Mouse (Mus musculus): ENCODE measurements around the gene Ankrd28. TPM values are rescaled to one million over a fixed set of nuclear protein-coding genes. Genes with fewer than 3 reads are reported as not detected.

Gene Ankrd28
- polyA plus RNA-seq, 1 experiment: 34.0 TPM

DNA sequence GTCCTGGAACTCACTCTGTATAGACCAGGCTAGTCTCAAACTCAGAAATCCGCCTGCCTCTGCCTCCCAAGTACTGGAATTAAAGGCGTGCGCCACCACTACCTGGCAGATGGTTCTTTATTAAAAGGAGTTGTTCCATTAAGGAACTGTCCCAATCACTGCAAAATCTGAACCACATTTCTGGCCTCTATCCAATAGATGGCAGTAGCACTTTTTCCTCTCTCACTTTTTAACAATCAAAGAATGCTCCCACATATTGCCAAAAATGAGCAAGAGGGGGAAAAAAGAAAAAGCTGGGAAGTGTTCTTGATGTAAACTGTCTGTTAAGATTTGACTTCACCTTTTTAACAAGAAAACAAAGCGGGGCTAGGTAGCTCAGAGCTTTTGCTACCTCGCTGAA lies 20.5 kb downstream of the Ankrd28 start:
- DNase-seq: no peak
- WGBS: 90% methylated on average over 5 of the region's 5 CpGs
- TF ChIP-seq POLR2A (IDR thresholded peaks at IDR 0.05; ENCODE audit: borderline replicate concordance, insufficient read depth, low read length) (no peak), CTCF (IDR thresholded peaks at IDR 0.05; ENCODE audit: borderline replicate concordance, insufficient read depth, low read depth, low read length) (no peak)

DNA sequence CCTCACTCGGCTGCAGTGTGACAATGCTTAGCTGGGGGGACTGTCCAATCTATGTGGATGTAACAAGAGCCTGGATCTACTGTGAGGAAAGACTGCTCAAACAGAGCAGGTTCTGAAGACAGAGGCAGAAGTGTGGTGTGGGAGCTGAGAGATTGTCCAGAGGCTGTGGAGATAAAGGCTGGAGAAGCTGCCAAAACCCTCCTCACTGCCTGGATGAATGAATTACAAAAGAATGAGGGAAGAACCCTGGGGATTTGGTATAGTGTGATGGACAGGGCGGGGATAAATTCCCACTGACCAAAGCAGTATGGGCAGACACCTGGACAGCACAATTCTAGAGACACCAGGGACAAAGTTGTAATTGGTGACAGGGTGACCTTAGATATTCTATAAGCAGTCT lies 26.7 kb downstream of the Ankrd28 start:
- H3K27me3 ChIP-seq (ENCODE audit: control insufficient read depth, insufficient read depth, low read length): no peaks in the 10 kb centered on the region
- H3K4me1 ChIP-seq (ENCODE audit: control insufficient read depth, insufficient read depth, low read length): no peaks in the 10 kb centered on the region
- H3K27ac ChIP-seq (ENCODE audit: insufficient read depth, low read length): no peak overlapping the region
- no peak for TF ChIP-seq CTCF (IDR thresholded peaks at IDR 0.05; ENCODE audit: borderline replicate concordance, insufficient read depth, low read depth, low read length)
- no peak for TF ChIP-seq POLR2A (IDR thresholded peaks at IDR 0.05; ENCODE audit: borderline replicate concordance, insufficient read depth, low read length)
- 43% methylated on average over 2 of the region's 2 CpGs for WGBS
- no peak for DNase-seq
- no peak overlapping the region for H3K4me3 ChIP-seq (replicated peaks; ENCODE audit: insufficient read depth, low read depth, low read length)

More for the DNA sequence above, 20.5 kb downstream of the Ankrd28 start:
- no peak overlapping the region for H3K4me3 ChIP-seq (replicated peaks; ENCODE audit: insufficient read depth, low read depth, low read length)
- H3K27me3 ChIP-seq (ENCODE audit: control insufficient read depth, insufficient read depth, low read length): no peaks in the 10 kb centered on the region
- no peaks in the 10 kb centered on the region for H3K4me1 ChIP-seq (ENCODE audit: control insufficient read depth, insufficient read depth, low read length)
- no peak overlapping the region for H3K27ac ChIP-seq (ENCODE audit: insufficient read depth, low read length)

DNA sequence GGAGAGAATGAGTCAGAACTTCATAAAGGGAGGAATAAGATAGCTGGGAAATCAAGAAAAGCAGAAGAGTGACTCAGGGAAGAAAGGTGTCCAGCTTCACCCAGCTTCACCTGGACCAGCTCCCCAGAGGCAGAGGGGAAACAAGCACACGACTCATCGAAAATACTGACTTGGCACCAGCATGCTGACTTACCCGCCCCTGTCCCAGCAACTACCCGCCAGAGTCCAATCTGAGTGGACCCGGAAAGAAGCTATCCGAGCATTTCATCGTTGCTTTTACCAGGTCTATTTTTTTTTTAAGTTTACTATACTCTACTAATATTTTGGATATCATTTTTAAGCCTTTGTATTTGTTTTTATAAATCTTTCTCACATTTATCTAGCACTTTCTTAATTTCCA lies 29.5 kb downstream of the Ankrd28 start:
- Histone ChIP-seq H3K4me3 (replicated peaks; ENCODE audit: insufficient read depth, low read depth, low read length) (no peak overlapping the region), H3K27ac (ENCODE audit: insufficient read depth, low read length) (no peak overlapping the region), H3K4me1 (ENCODE audit: control insufficient read depth, insufficient read depth, low read length) (no peaks in the 10 kb centered on the region), H3K27me3 (ENCODE audit: control insufficient read depth, insufficient read depth, low read length) (no peaks in the 10 kb centered on the region)
- DNase-seq: no peak
- TF ChIP-seq CTCF (IDR thresholded peaks at IDR 0.05; ENCODE audit: borderline replicate concordance, insufficient read depth, low read depth, low read length) (no peak), POLR2A (IDR thresholded peaks at IDR 0.05; ENCODE audit: borderline replicate concordance, insufficient read depth, low read length) (no peak)
- WGBS: 73% methylated on average over 7 of the region's 7 CpGs

DNA sequence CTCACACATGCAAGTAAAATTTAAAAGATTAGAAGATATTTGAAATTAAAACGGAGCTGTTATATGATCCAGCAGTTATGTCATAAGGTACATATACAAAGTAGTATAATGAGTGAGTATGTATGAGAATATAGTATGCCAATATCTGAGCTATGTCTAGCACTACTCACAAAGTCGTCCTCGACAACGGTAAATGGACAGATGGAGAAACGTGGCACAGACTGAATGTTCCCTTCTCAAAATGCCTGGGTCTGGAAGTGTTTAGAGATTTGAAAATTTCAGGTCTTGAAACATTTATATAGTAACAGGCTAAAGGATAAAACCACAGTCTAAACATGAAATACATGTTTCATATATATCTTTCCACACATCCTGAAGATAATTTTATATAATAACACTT lies 30.0 kb downstream of the Ankrd28 start:
- no peak overlapping the region for H3K4me3 ChIP-seq (replicated peaks; ENCODE audit: insufficient read depth, low read depth, low read length)
- WGBS: 35% methylated on average over 5 of the region's 5 CpGs
- TF ChIP-seq CTCF (IDR thresholded peaks at IDR 0.05; ENCODE audit: borderline replicate concordance, insufficient read depth, low read depth, low read length): no peak
- no peak for TF ChIP-seq POLR2A (IDR thresholded peaks at IDR 0.05; ENCODE audit: borderline replicate concordance, insufficient read depth, low read length)
- no peak for DNase-seq
- no peaks in the 10 kb centered on the region for H3K27me3 ChIP-seq (ENCODE audit: control insufficient read depth, insufficient read depth, low read length)
- no peaks in the 10 kb centered on the region for H3K4me1 ChIP-seq (ENCODE audit: control insufficient read depth, insufficient read depth, low read length)
- H3K27ac ChIP-seq (ENCODE audit: insufficient read depth, low read length): no peak overlapping the region

DNA sequence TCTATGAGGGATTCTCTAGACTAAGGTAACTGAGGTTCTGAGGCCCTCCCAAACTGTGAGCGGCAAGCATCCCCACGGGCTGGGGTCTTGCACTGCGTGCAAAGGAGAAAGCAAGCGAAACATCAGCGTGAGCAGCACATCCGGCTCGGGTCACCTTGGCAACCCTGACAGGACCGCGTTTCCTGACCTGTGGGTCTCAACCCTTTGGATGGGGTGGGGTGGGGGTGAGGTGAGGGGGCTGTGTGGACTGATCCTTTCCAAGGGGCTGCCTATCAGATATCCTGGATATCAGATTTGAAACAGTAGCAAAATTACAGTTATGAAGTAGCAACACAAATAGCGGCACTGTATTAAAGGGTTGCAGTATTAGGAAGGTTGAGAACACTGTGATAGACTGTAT lies 31.5 kb downstream of the Ankrd28 start:
- DNase-seq: no peak
- Histone ChIP-seq H3K4me1 (ENCODE audit: control insufficient read depth, insufficient read depth, low read length) (no peaks in the 10 kb centered on the region), H3K4me3 (replicated peaks; ENCODE audit: insufficient read depth, low read depth, low read length) (no peak overlapping the region), H3K27ac (ENCODE audit: insufficient read depth, low read length) (no peak overlapping the region), H3K27me3 (ENCODE audit: control insufficient read depth, insufficient read depth, low read length) (no peaks in the 10 kb centered on the region)
- TF ChIP-seq CTCF (IDR thresholded peaks at IDR 0.05; ENCODE audit: borderline replicate concordance, insufficient read depth, low read depth, low read length): no peak
- TF ChIP-seq POLR2A (IDR thresholded peaks at IDR 0.05; ENCODE audit: borderline replicate concordance, insufficient read depth, low read length): no peak
- WGBS: 60% methylated on average over 10 of the region's 10 CpGs

DNA sequence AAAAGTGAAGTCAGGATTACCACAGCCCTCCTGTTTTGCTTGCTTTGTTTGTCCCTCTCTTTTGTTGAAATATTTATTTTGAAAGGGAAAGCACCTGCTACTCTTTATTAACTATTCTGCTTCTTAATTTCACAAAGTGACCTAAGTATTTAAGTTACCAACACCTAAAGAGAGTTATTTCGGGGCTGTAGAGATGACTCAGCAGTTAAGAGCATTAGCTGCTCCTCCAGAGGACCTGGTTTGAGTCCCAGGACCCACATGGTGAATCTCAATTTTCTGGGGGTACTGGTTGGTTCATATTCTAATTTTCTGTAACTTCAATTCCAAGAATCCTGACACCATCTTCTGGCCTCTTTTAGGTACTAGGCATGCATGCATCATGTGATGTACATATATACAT lies 34.9 kb downstream of the Ankrd28 start:
- WGBS: 70% methylated on average over 1 of the region's 1 CpGs
- TF ChIP-seq CTCF (IDR thresholded peaks at IDR 0.05; ENCODE audit: borderline replicate concordance, insufficient read depth, low read depth, low read length) (no peak), POLR2A (IDR thresholded peaks at IDR 0.05; ENCODE audit: borderline replicate concordance, insufficient read depth, low read length) (no peak)
- no peaks in the 10 kb centered on the region; the same call in 1 of the 2 replicates for H3K4me1 ChIP-seq (ENCODE audit: control insufficient read depth, insufficient read depth, low read length)
- no peak overlapping the region for H3K27ac ChIP-seq (ENCODE audit: insufficient read depth, low read length)
- H3K27me3 ChIP-seq (ENCODE audit: control insufficient read depth, insufficient read depth, low read length): no peaks in the 10 kb centered on the region
- DNase-seq: no peak
- no peak overlapping the region for H3K4me3 ChIP-seq (replicated peaks; ENCODE audit: insufficient read depth, low read depth, low read length)

DNA sequence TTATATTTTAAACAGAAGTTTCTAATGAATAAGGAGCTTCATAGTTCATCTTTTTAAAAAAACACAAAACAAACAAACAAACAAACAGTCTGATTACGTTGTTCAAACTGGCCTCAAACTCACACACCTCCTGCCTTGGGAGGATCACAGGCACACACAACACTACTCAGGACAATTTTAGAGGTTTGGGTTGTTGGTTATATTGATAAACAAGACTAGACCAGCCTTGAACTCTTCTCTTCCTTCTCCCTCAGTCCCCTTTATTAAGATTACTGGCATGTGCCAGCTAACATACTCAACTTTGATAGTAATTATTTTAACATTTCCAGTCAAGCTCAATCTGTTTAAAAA lies 35.7 kb downstream of the Ankrd28 start:
- Histone ChIP-seq H3K4me1 (ENCODE audit: control insufficient read depth, insufficient read depth, low read length) (no peaks in the 10 kb centered on the region; the same call in 1 of the 2 replicates), H3K27me3 (ENCODE audit: control insufficient read depth, insufficient read depth, low read length) (no peaks in the 10 kb centered on the region), H3K27ac (ENCODE audit: insufficient read depth, low read length) (no peak overlapping the region), H3K4me3 (replicated peaks; ENCODE audit: insufficient read depth, low read depth, low read length) (no peak overlapping the region)
- WGBS: 26% methylated on average over 1 of the region's 1 CpGs
- TF ChIP-seq CTCF (IDR thresholded peaks at IDR 0.05; ENCODE audit: borderline replicate concordance, insufficient read depth, low read depth, low read length) (no peak), POLR2A (IDR thresholded peaks at IDR 0.05; ENCODE audit: borderline replicate concordance, insufficient read depth, low read length) (no peak)
- no peak for DNase-seq

DNA sequence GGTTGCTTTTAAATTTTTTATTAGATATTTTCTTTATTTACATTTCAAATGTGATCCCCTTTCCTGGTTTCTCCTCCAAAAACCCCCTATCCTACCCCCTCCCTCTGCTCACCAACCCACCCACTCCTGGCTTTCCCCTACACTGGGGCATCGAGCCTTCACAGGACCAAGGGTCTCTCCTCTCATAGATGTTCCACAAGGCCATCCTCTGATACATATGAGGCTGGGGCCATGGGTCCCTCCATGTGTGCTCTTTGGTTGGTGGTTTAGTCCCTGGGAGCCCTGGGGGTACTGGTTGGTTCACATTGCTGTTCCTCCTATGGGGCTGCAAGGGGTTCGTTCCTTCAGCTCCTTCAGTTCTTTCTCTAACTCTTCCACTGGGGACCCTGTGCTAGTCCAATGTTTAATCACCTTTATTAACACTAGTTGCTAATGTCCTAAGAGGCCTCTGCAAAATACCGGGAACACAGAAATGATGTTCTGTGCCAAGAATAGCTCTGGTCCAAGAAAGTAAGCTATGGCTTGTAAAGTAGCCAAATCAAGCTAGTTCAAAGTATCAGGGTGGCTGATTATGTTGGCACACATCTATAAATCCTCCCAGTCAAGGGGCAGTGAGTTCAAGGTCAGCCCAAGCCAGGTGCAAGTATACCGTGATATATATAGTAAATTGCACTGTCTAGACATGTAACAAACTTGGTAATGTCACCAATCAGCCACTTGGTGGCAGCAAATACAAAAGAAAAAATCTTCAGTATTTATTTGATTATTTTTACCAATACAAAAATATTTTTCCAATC lies 36.3 kb downstream of the Ankrd28 start:
- Histone ChIP-seq H3K27me3 (ENCODE audit: control insufficient read depth, insufficient read depth, low read length) (no peaks in the 10 kb centered on the region), H3K4me1 (ENCODE audit: control insufficient read depth, insufficient read depth, low read length) (no peaks in the 10 kb centered on the region; the same call in 1 of the 2 replicates), H3K4me3 (replicated peaks; ENCODE audit: insufficient read depth, low read depth, low read length) (no peak overlapping the region), H3K27ac (ENCODE audit: insufficient read depth, low read length) (no peak overlapping the region)
- TF ChIP-seq CTCF (IDR thresholded peaks at IDR 0.05; ENCODE audit: borderline replicate concordance, insufficient read depth, low read depth, low read length): peak; percentile 28; the same call in 1 of the 2 replicates
- no peak for TF ChIP-seq POLR2A (IDR thresholded peaks at IDR 0.05; ENCODE audit: borderline replicate concordance, insufficient read depth, low read length)
- WGBS: 46% methylated on average over 4 of the region's 4 CpGs
- DNase-seq: peak; percentile 31

All from cerebellum, adult 2 months (tissue).